Mouse (Mus musculus) heart, postnatal 36 days (tissue): Measurements from ENCODE around the gene Has1. TPM values are rescaled to one million over a fixed set of nuclear protein-coding genes. Genes with fewer than 3 reads are reported as not detected.

Source experiments
- DNase-seq, 2 experiments: peaks; one replicate each; pipeline ENCODE4 v3.0.0; 2021 to 2022
- intact Hi-C: fragments of 180-260 bp; cut with DNase I; formaldehyde crosslinking; loops from one replicate; pipeline ENCODE4 v1.15.1; 2025
- microRNA-seq, 2 experiments: library from miRNA; unstranded; fragments of <30 nt; microRNA quantifications; one replicate each; pipeline ENCODE4 v1.2.0; 2021; ENCODE audit warnings: borderline number of aligned reads in 2 of 2
- total RNA-seq, 2 experiments: library from RNA; stranded (reverse); gene quantifications; 2 replicates each; pipeline ENCODE4 v1.2.3; 2021

The Has1 gene
- total RNA-seq, 2 experiments from 2014 or later, result 0.42 TPM; not detected in 1

- intact Hi-C loops, result loop anchor here (5.0 kb wide), 1 partner anchor 36 kb away; no protein-coding TSS in a partner anchor
- DNase-seq, result no peak
These were observed 31.2 kb downstream of the Has1 start for GRCm38 (mm10) chr17:17823612-17824336.

- intact Hi-C loops, result no loop called here
- DNase-seq, result no peak
These were observed 59.5 kb downstream of the Has1 start for GRCm38 (mm10) chr17:17795527-17795926.

Small RNA genes within 50 kb of the gene (microRNA-seq; reads per million reads assigned to microRNA genes)
- gene Gm25927 (0 reads per million in 2 experiments), gene Mir125a (7,118 to 14,142 reads per million in 2 experiments), gene Mir99b (10,372 to 22,966 reads per million in 2 experiments), gene Mirlet7e (0 reads per million in 2 experiments)

Other genes starting within 250 kb of the Has1 start
- 100 to 1,000 TPM; 177 to 190 TPM for gene Lnpep, start 230.2 kb downstream of the Has1 start, total RNA-seq
- not detected for gene Vmn2r90, start 151.5 kb downstream of the Has1 start, total RNA-seq
- gene Spaca6, start 28.0 kb downstream of the Has1 start, total RNA-seq, result 10 to 100 TPM; 12.6 to 13.0 TPM
- gene Fpr1, start 28.7 kb upstream of the Has1 start, total RNA-seq, result under 1 TPM in 1 of 2 experiments, not detected in 1; 0.19 TPM
- gene Fpr2, start 32.6 kb upstream of the Has1 start, total RNA-seq, result not detected
- gene Fpr3, start 32.6 kb upstream of the Has1 start, total RNA-seq, result not detected
- not detected for gene Fpr-rs4, start 166.5 kb upstream of the Has1 start, total RNA-seq
- not detected for gene Vmn2r124, start 194.2 kb upstream of the Has1 start, total RNA-seq
- not detected for gene Vmn2r91, start 229.8 kb upstream of the Has1 start, total RNA-seq